Mouse (Mus musculus) intestine, embryonic 15.5 days (tissue): ENCODE data around the gene Arrdc5. TPM values are rescaled to one million over a fixed set of nuclear protein-coding genes. Genes with fewer than 3 reads are reported as not detected.
A peak's percentile ranks its signal among the peaks of the same experiment; 100 is the strongest.
"Not testable (repeated sequence)": the region's sequence is repeated elsewhere in the genome, so short reads cannot be mapped to it uniquely, and the experiment has no call there.

Experiments used
- ATAC-seq: fragments of 200-750 bp; cut with Nextera tagmentation; 2 replicates; pipeline ENCODE4 v1.8.0; 2017; ENCODE audit warnings: moderate TSS enrichment, moderate library complexity
- H3K27ac ChIP-seq: fragments of 300-500 bp; sonication (generic); 2 replicates; pipeline ENCODE4 v1.5.1; 2015; ENCODE audit warnings: mild to moderate bottlenecking, inconsistent platforms
- H3K27me3 ChIP-seq: fragments of 300-500 bp; sonication (generic); replicated peaks from 2 replicates; pipeline ENCODE4 v1.6.1; 2015; ENCODE audit warnings: inconsistent platforms
- H3K36me3 ChIP-seq: fragments of 300-500 bp; sonication (generic); 2 replicates; pipeline ENCODE4 v1.6.1; 2015; ENCODE audit warnings: inconsistent platforms
- H3K4me1 ChIP-seq: fragments of 300-500 bp; sonication (generic); replicated peaks from 2 replicates; pipeline ENCODE4 v1.6.1; 2015; ENCODE audit warnings: inconsistent platforms
- H3K4me2 ChIP-seq: fragments of 300-500 bp; sonication (generic); replicated peaks from 2 replicates; pipeline ENCODE4 v1.6.1; 2015; ENCODE audit warnings: mild to moderate bottlenecking, inconsistent platforms
- H3K4me3 ChIP-seq: fragments of 300-500 bp; sonication (generic); replicated peaks from 2 replicates; pipeline ENCODE4 v1.5.1; 2015; ENCODE audit warnings: inconsistent platforms
- H3K9ac ChIP-seq: fragments of 300-500 bp; sonication (generic); 2 replicates; pipeline ENCODE4 v1.6.1; 2015; ENCODE audit warnings: inconsistent platforms
- H3K9me3 ChIP-seq: fragments of 300-500 bp; sonication (generic); 2 replicates; pipeline ENCODE4 v1.6.1; 2016; ENCODE audit warnings: inconsistent platforms
- WGBS: fragments of 180-500 bp; shearing (Covaris S2); methylation state at CpG from one replicate; pipeline ENCODE4 v1.1.7; 2015; 5-methylcytosine and 5-hydroxymethylcytosine counted together
- polyA plus RNA-seq: library from polyadenylated mRNA; unstranded; fragments of >200 nt; fragmentation: Nextera tagmentation; extraction: Ambion mirVana; gene quantifications from 2 replicates; pipeline ENCODE4 v1.2.1, GENCODE M21; 2015

The Arrdc5 gene
- polyA plus RNA-seq, 1 experiment from 2014 or later: not detected

- Histone ChIP-seq H3K9me3 (no peaks in the 10 kb centered on the region), H3K4me3 (no peak overlapping the region), H3K36me3 (peaks cover 17% of the 10 kb centered on the region), H3K4me1 (peaks cover 19% of the 10 kb centered on the region), H3K4me2 (no peak overlapping the region), H3K27ac (no peak overlapping the region), H3K27me3 (no peaks in the 10 kb centered on the region), H3K9ac (no peak overlapping the region)
- 72% methylated on average over 3 of the region's 3 CpGs for WGBS
- no peak for ATAC-seq
Measured at GRCm38 (mm10) chr17:56272644-56273043, 27.4 kb downstream of the Arrdc5 start.

- Histone ChIP-seq H3K27me3 (no peaks in the 10 kb centered on the region), H3K9ac (no peak overlapping the region), H3K4me2 (no peak overlapping the region), H3K4me1 (peaks cover 13% of the 10 kb centered on the region), H3K9me3 (no peaks in the 10 kb centered on the region), H3K27ac (0 out of 2 replicates have a peak overlapping the region, but pooled peaks have one; percentile 13), H3K4me3 (no peak overlapping the region), H3K36me3 (peaks cover 17% of the 10 kb centered on the region)
- WGBS: 82% methylated on average over 12 of the region's 12 CpGs
- ATAC-seq: no peak
Measured at GRCm38 (mm10) chr17:56271609-56272253, 28.4 kb downstream of the Arrdc5 start.

GRCm38 (mm10) chr17:56269741-56270140 lies 30.3 kb downstream of the Arrdc5 start:
- 66% methylated on average over 3 of the region's 3 CpGs for WGBS
- H3K9ac ChIP-seq: no peak overlapping the region
- peak overlapping the region; percentile 66 for H3K4me2 ChIP-seq
- H3K9me3 ChIP-seq: no peaks in the 10 kb centered on the region
- peak; percentile 1; the same call in 1 of the 2 replicates for ATAC-seq
- H3K27ac ChIP-seq: no peak overlapping the region
- peaks cover 20% of the 10 kb centered on the region for H3K36me3 ChIP-seq
- H3K27me3 ChIP-seq: no peaks in the 10 kb centered on the region
- H3K4me1 ChIP-seq: peaks cover 13% of the 10 kb centered on the region
- peak overlapping the region; percentile 38; the same call in 1 of the 2 replicates for H3K4me3 ChIP-seq

GRCm38 (mm10) chr17:56269153-56269630 lies 30.9 kb downstream of the Arrdc5 start:
- peaks cover 13% of the 10 kb centered on the region for H3K4me1 ChIP-seq
- peak overlapping the region; percentile 66 for H3K4me2 ChIP-seq
- H3K9ac ChIP-seq: peak overlapping the region; percentile 47
- peak overlapping the region; percentile 65 for H3K27ac ChIP-seq
- WGBS: 23% methylated on average over 12 of the region's 12 CpGs
- peaks cover 20% of the 10 kb centered on the region for H3K36me3 ChIP-seq
- H3K4me3 ChIP-seq: peak overlapping the region; percentile 38
- ATAC-seq: peak; percentile 87
- no peaks in the 10 kb centered on the region for H3K9me3 ChIP-seq
- no peaks in the 10 kb centered on the region for H3K27me3 ChIP-seq

GRCm38 (mm10) chr17:56266271-56266670 lies 33.8 kb downstream of the Arrdc5 start:
- ATAC-seq: no peak

GRCm38 (mm10) chr17:56265869-56266268 lies 34.2 kb downstream of the Arrdc5 start:
- H3K9me3 ChIP-seq: no peaks in the 10 kb centered on the region
- H3K4me1 ChIP-seq: 0 out of 2 replicates have a peak, but pooled peaks cover 9% of the 10 kb centered on the region
- no peak for ATAC-seq
- no peak overlapping the region for H3K4me3 ChIP-seq
- no peak overlapping the region for H3K4me2 ChIP-seq
- no peaks in the 10 kb centered on the region for H3K27me3 ChIP-seq
- 63% methylated on average over 3 of the region's 3 CpGs for WGBS
- no peak overlapping the region for H3K9ac ChIP-seq
- H3K36me3 ChIP-seq: peaks cover 17% of the 10 kb centered on the region
- H3K27ac ChIP-seq: no peak overlapping the region

More at GRCm38 (mm10) chr17:56266271-56266670, 33.8 kb downstream of the Arrdc5 start:
- WGBS: 55% methylated on average over 3 of the region's 3 CpGs
- Histone ChIP-seq H3K9ac (no peak overlapping the region), H3K36me3 (peaks cover 19% of the 10 kb centered on the region), H3K9me3 (no peaks in the 10 kb centered on the region), H3K4me3 (no peak overlapping the region), H3K27ac (no peak overlapping the region), H3K4me2 (no peak overlapping the region), H3K27me3 (no peaks in the 10 kb centered on the region), H3K4me1 (0 out of 2 replicates have a peak, but pooled peaks cover 6% of the 10 kb centered on the region)

GRCm38 (mm10) chr17:56265011-56265410 lies 35.1 kb downstream of the Arrdc5 start:
- no peak overlapping the region for H3K9ac ChIP-seq
- 88% methylated on average over 4 of the region's 4 CpGs for WGBS
- no peak for ATAC-seq
- no peak overlapping the region for H3K4me2 ChIP-seq
- no peaks in the 10 kb centered on the region for H3K27me3 ChIP-seq
- H3K9me3 ChIP-seq: no peaks in the 10 kb centered on the region
- peaks cover 16% of the 10 kb centered on the region for H3K4me1 ChIP-seq
- no peak overlapping the region for H3K4me3 ChIP-seq
- H3K27ac ChIP-seq: no peak overlapping the region
- peaks cover 16% of the 10 kb centered on the region for H3K36me3 ChIP-seq

- Histone ChIP-seq H3K36me3 (peaks cover 24% of the 10 kb centered on the region), H3K9me3 (no peaks in the 10 kb centered on the region), H3K4me2 (no peak overlapping the region), H3K9ac (no peak overlapping the region), H3K4me3 (no peak overlapping the region), H3K27ac (no peak overlapping the region), H3K4me1 (peaks cover 22% of the 10 kb centered on the region), H3K27me3 (no peaks in the 10 kb centered on the region)
- peak; percentile 71 for ATAC-seq
- WGBS: 21% methylated on average over 8 of the region's 8 CpGs
Measured at GRCm38 (mm10) chr17:56264020-56264419, 36.1 kb downstream of the Arrdc5 start.

GRCm38 (mm10) chr17:56262645-56263094 lies 37.4 kb downstream of the Arrdc5 start:
- H3K27ac ChIP-seq: no peak overlapping the region
- 89% methylated on average over 3 of the region's 3 CpGs for WGBS
- no peak overlapping the region for H3K4me3 ChIP-seq
- ATAC-seq: no peak
- no peak overlapping the region for H3K4me2 ChIP-seq
- no peaks in the 10 kb centered on the region for H3K9me3 ChIP-seq
- H3K36me3 ChIP-seq: peaks cover 25% of the 10 kb centered on the region
- no peak overlapping the region for H3K9ac ChIP-seq
- H3K4me1 ChIP-seq: peaks cover 34% of the 10 kb centered on the region
- no peaks in the 10 kb centered on the region for H3K27me3 ChIP-seq

GRCm38 (mm10) chr17:56261166-56261565 lies 38.9 kb downstream of the Arrdc5 start:
- Histone ChIP-seq H3K9me3 (no peaks in the 10 kb centered on the region), H3K27me3 (no peaks in the 10 kb centered on the region), H3K27ac (no peak overlapping the region), H3K4me1 (peaks cover 39% of the 10 kb centered on the region), H3K36me3 (peaks cover 25% of the 10 kb centered on the region), H3K4me2 (no peak overlapping the region), H3K4me3 (no peak overlapping the region), H3K9ac (peak overlapping the region; percentile 5; the same call in 1 of the 2 replicates)
- 82% methylated on average over 3 of the region's 3 CpGs for WGBS
- no peak for ATAC-seq

- Histone ChIP-seq H3K4me2 (peak overlapping the region; percentile 96), H3K4me1 (peaks cover 39% of the 10 kb centered on the region), H3K36me3 (peaks cover 22% of the 10 kb centered on the region), H3K9ac (peak overlapping the region; percentile 11; the same call in 1 of the 2 replicates), H3K27me3 (no peaks in the 10 kb centered on the region), H3K27ac (no peak overlapping the region), H3K9me3 (no peaks in the 10 kb centered on the region), H3K4me3 (no peak overlapping the region)
- WGBS: 93% methylated on average over 10 of the region's 10 CpGs
- ATAC-seq: no peak
Measured at GRCm38 (mm10) chr17:56259301-56260037, 40.6 kb downstream of the Arrdc5 start.

- not testable (repeated sequence) for H3K4me3 ChIP-seq, ATAC-seq
- peak overlapping the region; percentile 8; the same call in 1 of the 2 replicates for H3K9ac ChIP-seq
Measured at GRCm38 (mm10) chr17:56258812-56259211, 41.3 kb downstream of the Arrdc5 start.

More at GRCm38 (mm10) chr17:56258812-56259211, 41.3 kb downstream of the Arrdc5 start:
- Histone ChIP-seq H3K4me1 (peaks cover 39% of the 10 kb centered on the region), H3K4me2 (peak overlapping the region; percentile 96), H3K36me3 (peaks cover 22% of the 10 kb centered on the region)
- H3K27ac ChIP-seq, H3K27me3 ChIP-seq, H3K9me3 ChIP-seq: not testable (repeated sequence)
- WGBS: 54% methylated on average over 2 of the region's 2 CpGs
